Mouse (Mus musculus): ENCODE data around the gene Sf3a1. TPM values are rescaled to one million over a fixed set of nuclear protein-coding genes. Genes with fewer than 3 reads are reported as not detected.
"Not testable (repeated sequence)": the region's sequence is repeated elsewhere in the genome, so short reads cannot be mapped to it uniquely, and the experiment has no call there.

Gene Sf3a1
- total RNA-seq, 2 experiments from 2014 or later: 32.7 to 36.7 TPM

- intact Hi-C loops (cut with DNase I): loop anchor here (2.0 kb wide), 1 partner anchor 49 kb away; the partner anchor contains the start of gene Rnf215
- no peak for DNase-seq
Observed at GRCm38 (mm10) chr11:4183511-4183910, 23.4 kb downstream of the Sf3a1 start.

- intact Hi-C loops (cut with DNase I): loop anchor here (1.0 kb wide), 1 partner anchor 36 kb away; no protein-coding TSS in a partner anchor
Observed at GRCm38 (mm10) chr11:4184251-4184952, 24.3 kb downstream of the Sf3a1 start.

GRCm38 (mm10) chr11:4185480-4185879, 25.3 kb downstream of the Sf3a1 start:
- DNase-seq; intact Hi-C loops (cut with DNase I): not testable (repeated sequence)

More at GRCm38 (mm10) chr11:4184251-4184952, 24.3 kb downstream of the Sf3a1 start:
- DNase-seq: no peak

- intact Hi-C loops (cut with DNase I): loop anchor here (2.0 kb wide), 1 partner anchor 16 kb away; no protein-coding TSS in a partner anchor
- peak; percentile 96 for DNase-seq
Observed at GRCm38 (mm10) chr11:4186486-4187317, 26.6 kb downstream of the Sf3a1 start, which contains the start of gene Tbc1d10a. Gene Tbc1d10a, plus strand, starts transcription at chr11:4186789.

DNA sequence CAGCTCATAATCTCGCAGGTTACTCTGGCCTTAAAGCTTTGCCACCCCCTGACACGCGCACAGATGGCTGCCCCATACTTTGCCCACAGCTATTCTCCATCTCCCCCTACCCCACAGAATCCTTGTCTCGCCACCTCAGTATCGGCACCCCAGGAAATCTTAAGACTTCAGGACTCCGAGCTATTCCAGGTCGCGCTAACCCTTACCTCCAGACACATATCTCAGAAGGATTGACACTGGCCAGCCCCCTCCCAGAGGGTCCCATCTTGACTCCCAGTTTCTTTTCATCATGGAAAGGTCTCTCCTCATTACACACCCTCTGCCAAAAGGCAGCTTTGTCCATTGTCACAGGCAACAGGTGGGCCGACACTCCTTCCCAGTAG, 27.2 kb downstream of the Sf3a1 start:
- DNase-seq: no peak
- intact Hi-C loops (cut with DNase I): loop anchor here (2.0 kb wide), 1 partner anchor 15 kb away; no protein-coding TSS in a partner anchor

- intact Hi-C loops (cut with DNase I): no loop called here
- DNase-seq: no peak
Observed at GRCm38 (mm10) chr11:4189182-4189581, 29.0 kb downstream of the Sf3a1 start.

DNA sequence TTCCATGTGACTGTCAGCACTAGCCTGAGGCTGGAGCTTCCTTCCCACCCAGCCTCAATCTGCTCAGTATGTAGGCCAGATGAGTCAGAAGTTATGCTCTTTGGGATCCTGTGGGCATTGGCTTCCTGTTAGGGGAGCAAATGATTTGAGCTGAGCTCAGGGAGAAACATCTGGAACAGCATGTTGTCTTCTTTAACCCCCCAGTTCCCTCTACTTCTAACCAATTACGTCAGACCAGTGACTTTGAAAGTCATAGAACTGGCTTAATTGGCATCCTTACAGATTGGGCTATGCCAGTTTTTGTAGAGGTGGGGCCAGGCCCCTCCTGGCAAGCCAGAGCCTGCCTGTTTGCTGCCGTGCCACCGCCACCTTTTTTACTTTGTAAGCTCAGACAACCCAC, 30.5 kb downstream of the Sf3a1 start:
- intact Hi-C loops (cut with DNase I): no loop called here
- DNase-seq: no peak

GRCm38 (mm10) chr11:4192757-4193156, 32.6 kb downstream of the Sf3a1 start:
- intact Hi-C loops (cut with DNase I): no loop called here
- DNase-seq: peak in 1 of 2 experiments; percentile 2

DNA sequence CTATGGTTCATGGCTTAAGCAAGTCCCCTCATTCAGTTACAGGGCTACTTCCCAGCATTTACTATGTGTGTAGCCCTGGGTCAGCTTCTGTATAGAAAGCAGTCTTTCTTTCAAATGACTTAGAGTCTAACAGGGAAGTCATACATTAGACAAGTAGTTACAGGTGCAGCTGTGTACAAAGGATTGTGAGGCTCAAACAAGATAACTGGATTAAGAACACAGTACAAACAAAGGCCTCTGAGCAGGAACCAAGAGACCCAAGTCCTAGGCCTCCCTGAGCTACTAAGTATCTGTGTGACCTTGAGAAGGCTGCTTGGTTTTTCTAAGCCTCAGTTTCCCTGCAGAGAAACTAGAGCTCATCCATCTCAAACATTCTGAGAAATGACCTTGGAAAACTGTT, 33.3 kb downstream of the Sf3a1 start:
- intact Hi-C loops (cut with DNase I): no loop called here
- DNase-seq: no peak

GRCm38 (mm10) chr11:4195597-4196031, 35.5 kb downstream of the Sf3a1 start:
- intact Hi-C loops (cut with DNase I): no loop called here
- DNase-seq: no peak

GRCm38 (mm10) chr11:4196636-4197035, 36.5 kb downstream of the Sf3a1 start:
- intact Hi-C loops (cut with DNase I): no loop called here
- DNase-seq: no peak

- intact Hi-C loops (cut with DNase I): no loop called here
- no peak for DNase-seq
Observed at GRCm38 (mm10) chr11:4197691-4198090, 37.5 kb downstream of the Sf3a1 start.

DNA sequence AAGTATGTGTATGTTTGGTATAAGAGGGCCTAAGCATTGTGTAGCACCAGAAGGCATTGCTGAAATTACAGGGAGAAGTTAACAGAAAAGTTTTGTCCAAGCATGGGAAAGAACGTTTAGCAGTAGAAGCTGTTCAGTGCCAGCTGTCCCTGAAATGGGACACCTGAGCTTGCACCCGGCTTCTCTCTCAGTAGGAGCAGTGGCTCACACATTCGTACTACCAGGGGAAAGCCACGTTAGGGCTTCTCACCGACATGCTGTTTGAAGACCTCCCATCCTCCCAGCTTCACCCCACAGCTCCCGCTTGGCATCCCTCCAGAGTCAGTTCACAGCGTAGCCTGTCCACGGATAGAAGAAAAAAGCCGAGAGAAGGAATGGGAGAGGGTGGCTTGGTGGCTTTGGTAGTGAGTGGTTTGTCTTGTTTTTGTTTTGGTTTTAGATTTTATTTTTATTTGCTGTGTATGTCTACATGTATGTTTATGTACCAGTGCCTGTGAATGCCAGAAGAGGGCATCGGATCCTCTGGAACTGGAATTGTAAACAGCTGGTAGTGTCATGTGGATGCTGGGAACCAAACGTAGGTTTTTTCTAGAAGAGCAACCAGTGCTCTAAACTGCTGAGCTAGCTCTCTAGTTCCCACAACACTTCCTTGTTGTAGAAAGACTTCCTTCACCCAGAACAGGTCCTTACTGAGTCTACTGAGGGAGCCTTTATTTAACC, 42.0 kb downstream of the Sf3a1 start:
- no peak for DNase-seq
- intact Hi-C loops (cut with DNase I): loop anchor here (2.0 kb wide), 1 partner anchor 15 kb away; the partner anchor contains the start of gene Tbc1d10a

DNA sequence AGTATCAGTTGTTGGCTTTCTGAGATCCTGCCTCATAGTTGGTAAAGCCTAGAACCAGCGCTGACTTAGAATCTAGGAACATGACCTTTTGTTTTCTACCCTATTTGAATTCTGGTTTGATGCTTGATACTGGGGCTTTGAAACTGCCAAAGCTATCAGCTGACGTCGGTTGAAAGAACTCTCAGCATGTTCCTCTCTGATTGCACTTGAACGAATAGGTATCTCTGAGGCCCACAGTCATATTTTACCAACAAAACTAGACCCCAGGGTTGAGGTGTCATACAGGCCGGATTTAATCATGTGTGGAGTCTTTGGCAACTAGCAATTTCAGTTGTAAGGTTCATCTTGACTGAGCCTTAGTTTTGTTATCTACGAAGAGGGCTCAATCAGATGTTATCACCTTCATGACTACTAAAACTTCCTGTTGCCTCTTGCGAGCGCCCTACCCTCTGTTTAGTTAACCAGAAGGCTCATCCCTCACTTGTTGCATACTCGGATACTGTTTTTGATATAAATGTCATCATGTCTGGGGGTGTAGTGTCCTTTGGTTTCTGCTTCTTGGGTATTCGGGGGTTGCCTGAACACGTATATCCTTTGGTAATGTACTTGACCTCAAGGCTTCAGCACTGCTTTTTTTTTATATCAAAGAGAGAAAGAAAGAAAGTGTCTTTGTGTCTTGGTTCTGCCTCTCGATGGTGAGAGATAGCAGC, 43.0 kb downstream of the Sf3a1 start:
- intact Hi-C loops (cut with DNase I): loop anchor here (2.0 kb wide), 1 partner anchor 16 kb away; the partner anchor contains the start of gene Tbc1d10a
- no peak for DNase-seq

- peak; percentile 79 to 80 for DNase-seq
- intact Hi-C loops (cut with DNase I): loop anchor here (2.0 kb wide), 1 partner anchor 17 kb away; the partner anchor contains the start of gene Tbc1d10a
Observed at GRCm38 (mm10) chr11:4203705-4204074, 43.5 kb downstream of the Sf3a1 start.

GRCm38 (mm10) chr11:4205097-4205655, 45.0 kb downstream of the Sf3a1 start:
- DNase-seq: no peak
- intact Hi-C loops (cut with DNase I): no loop called here

- intact Hi-C loops (cut with DNase I): no loop called here
- no peak for DNase-seq
Observed at GRCm38 (mm10) chr11:4205951-4206350, 45.8 kb downstream of the Sf3a1 start.

- DNase-seq: no peak
- intact Hi-C loops (cut with DNase I): no loop called here
Observed at GRCm38 (mm10) chr11:4206563-4206962, 46.4 kb downstream of the Sf3a1 start.

- intact Hi-C loops (cut with DNase I): no loop called here
- no peak for DNase-seq
Observed at GRCm38 (mm10) chr11:4207655-4208054, 47.5 kb downstream of the Sf3a1 start.

GRCm38 (mm10) chr11:4209556-4209955, 49.4 kb downstream of the Sf3a1 start:
- intact Hi-C loops (cut with DNase I): no loop called here
- DNase-seq: no peak

Data from heart, postnatal 36 days (tissue).